Mouse (Mus musculus) C2C12 (cell line): ENCODE data around the gene Dop1a.

Experiments used
- CTCF ChIP-seq: IDR thresholded peaks from one replicate; pipeline ENCODE4 v1.5.1; 2011; ENCODE audit not compliant: control insufficient read depth, insufficient read depth, insufficient read length
- MAX ChIP-seq: IDR thresholded peaks from one replicate; pipeline ENCODE4 v1.6.1; 2011; ENCODE audit warnings: mild to moderate bottlenecking, control low read depth

DNA sequence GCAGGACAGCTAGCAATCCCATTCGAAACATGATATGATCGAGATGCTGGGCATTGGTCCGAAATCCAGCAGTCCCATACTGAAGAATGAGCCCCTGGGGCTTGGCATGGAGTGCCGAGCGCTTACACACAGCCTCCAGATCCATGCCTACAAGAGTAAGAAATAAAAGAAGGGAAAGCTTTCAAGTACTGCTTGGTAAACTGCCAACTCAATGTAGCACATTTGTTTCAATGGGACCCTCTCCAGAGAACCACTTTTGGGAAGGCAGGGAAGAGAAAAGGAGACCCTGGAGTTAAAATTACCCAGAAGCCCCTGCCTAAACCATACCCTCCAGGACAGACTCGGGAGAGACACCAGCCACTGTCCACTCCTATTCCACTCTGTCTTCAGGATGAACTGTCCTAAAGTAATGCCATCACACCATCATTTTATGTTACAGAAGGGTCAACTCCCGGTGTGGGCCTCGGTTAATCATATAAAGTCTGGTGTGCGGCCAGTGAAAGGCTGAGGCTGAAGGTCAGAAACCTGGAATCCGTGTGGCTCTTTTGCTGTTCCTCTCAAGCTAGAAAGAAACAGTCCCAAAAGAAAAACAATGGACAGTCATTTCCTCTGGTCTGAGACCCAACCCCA lies 103.4 kb downstream of the Dop1a start:
- TF ChIP-seq CTCF: no peak
- no peak for TF ChIP-seq MAX
